Mouse (Mus musculus) gastrocnemius, adult 18-20 months (tissue): ENCODE measurements at regions not wholly inside any gene's neighbourhood (a gene's known extent, or its start where the extent isn't known, plus 50 kb on each side); places are given as distances from the start of the nearest gene placed in this dataset.

ENCODE experiments used
- DNase-seq: peaks from one replicate; pipeline ENCODE4 v3.0.0; 2021; ENCODE audit warnings: low spot score

GRCm38 (mm10) chr13:52702201-52702611 lies 119.2 kb downstream of the Syk start:
- DNase-seq, result peak; percentile 15

GRCm38 (mm10) chr13:52703401-52704164 lies 120.6 kb downstream of the Syk start:
- no peak for DNase-seq

GRCm38 (mm10) chr13:52704673-52705072 lies 121.7 kb downstream of the Syk start:
- no peak for DNase-seq

- DNase-seq, result no peak
These were observed 126.6 kb downstream of the Syk start for GRCm38 (mm10) chr13:52709580-52709979.

DNA sequence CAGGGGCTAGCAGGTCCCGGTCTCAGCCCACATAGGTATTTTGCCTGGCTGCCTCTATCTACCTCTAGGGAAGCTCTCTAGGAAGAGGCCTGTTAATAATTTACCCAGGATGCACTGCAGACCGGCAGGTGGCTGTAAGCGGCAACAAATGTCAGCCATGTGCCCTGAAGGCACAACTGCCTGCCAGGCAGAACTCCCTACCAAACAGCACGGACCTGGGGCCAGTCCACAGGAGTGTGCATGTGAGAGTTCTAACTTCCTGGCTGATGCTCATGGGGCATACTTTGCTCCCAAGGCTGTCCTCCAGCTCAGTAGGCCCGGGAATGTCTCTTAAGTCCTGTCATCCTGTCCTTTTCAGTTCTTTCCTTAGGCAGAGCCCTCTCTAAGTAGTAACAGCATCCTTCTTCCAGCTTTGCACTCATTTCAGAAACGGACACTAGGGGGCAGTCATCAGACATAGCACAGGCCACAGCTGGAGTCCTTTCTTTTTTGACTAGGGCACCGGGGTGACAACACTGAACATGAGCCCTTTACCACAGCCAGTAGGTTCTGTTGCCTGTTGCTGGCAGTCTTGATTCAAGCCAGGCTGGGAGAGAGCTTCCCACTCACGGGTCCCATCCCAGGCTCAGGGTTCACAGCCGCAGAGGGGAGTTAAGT lies 128.9 kb downstream of the Syk start:
- peak; percentile 91 for DNase-seq

GRCm38 (mm10) chr13:52721463-52721862 lies 138.5 kb downstream of the Syk start:
- DNase-seq, result no peak

- DNase-seq, result no peak
These were observed 139.7 kb downstream of the Syk start for GRCm38 (mm10) chr13:52722718-52723117.

DNA sequence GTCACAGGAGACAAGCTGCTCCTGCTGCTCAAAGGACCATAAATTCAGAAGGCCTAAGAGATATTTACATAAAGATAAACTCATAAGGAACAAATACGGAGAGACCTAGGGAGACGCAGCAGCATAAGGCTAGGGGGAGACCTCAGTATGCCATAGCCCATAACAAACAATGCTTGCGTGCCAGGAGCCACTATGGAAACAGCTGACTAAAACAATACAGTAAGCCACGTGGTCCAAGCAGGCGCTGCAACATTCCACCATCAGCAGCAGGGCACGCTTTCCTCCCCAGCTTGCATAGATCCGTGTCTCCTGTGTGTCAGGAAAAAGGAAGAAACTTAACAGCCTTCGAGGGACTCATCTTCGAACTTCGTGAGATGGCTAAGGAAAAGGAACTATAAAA lies 143.1 kb downstream of the Syk start:
- no peak for DNase-seq

GRCm38 (mm10) chr13:52726525-52726924 lies 143.6 kb downstream of the Syk start:
- DNase-seq, result no peak

- DNase-seq, result peak; percentile 28
These were observed 152.5 kb downstream of the Syk start for GRCm38 (mm10) chr13:52735453-52735933.

- peak; percentile 93 for DNase-seq
These were observed 153.1 kb downstream of the Syk start for GRCm38 (mm10) chr13:52735934-52736523.

- DNase-seq, result peak; percentile 86
These were observed 155.2 kb downstream of the Syk start for GRCm38 (mm10) chr13:52738095-52738660.

- no peak for DNase-seq
These were observed 158.4 kb downstream of the Syk start for GRCm38 (mm10) chr13:52741371-52741770.

DNA sequence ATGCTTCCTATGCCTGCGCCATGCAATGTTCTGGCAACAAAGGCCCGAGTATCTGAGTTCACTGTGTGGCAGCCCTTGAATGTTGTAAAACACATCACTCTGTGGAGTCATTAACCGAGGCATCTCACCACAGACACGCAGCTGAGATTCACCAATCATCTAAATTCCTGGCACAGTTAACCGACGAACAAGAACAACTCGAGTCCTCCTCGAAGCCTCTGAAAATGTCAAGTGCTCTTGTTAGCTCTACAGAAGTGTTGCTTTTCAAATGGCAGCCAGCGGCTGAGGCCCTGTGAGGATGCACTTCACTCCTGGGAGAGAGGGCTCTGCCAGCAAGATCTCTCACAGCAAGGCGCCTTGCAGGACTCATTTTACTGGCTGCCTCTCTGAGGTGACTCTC lies 173.0 kb downstream of the Syk start:
- DNase-seq, result no peak

GRCm38 (mm10) chr13:52765508-52766181 lies 163.8 kb downstream of the Auh start:
- peak; percentile 83 for DNase-seq

GRCm38 (mm10) chr13:52766236-52766635 lies 163.2 kb downstream of the Auh start:
- DNase-seq, result peak; percentile 46

- DNase-seq, result no peak
These were observed 159.5 kb downstream of the Auh start for GRCm38 (mm10) chr13:52769956-52770355.

DNA sequence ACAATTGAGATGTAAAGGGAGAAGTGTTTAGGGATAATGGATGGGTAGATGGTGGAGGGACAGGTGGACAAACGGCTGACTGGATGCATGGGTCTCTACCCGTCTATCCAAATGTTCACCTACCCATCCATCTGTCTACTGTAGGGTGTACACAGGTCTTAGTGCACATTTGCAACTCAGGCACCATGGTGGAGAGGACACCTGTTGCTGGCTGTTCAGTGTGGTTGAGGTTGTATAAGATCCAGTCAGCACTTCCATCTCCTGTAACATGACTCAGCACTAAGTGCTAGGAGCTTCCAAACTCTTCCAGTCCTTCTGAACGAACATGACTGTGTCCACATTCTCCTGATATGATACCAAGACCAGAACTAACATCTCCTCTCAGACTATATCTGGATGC lies 158.0 kb downstream of the Auh start:
- no peak for DNase-seq

GRCm38 (mm10) chr13:52772081-52772480 lies 157.4 kb downstream of the Auh start:
- no peak for DNase-seq

GRCm38 (mm10) chr13:52777396-52778034 lies 152.0 kb downstream of the Auh start:
- no peak for DNase-seq

GRCm38 (mm10) chr13:52778848-52779247 lies 150.6 kb downstream of the Auh start:
- no peak for DNase-seq
